Mouse (Mus musculus) liver, embryonic 15.5 days (tissue): Measurements from ENCODE around the gene Gm37240. TPM values are rescaled to one million over a fixed set of nuclear protein-coding genes. Genes with fewer than 3 reads are reported as not detected.

Experiments
- ATAC-seq: fragments of 200-750 bp; cut with Nextera tagmentation; 2 replicates; pipeline ENCODE4 v1.8.0; 2017; ENCODE audit warnings: moderate number of reproducible peaks, mild to moderate bottlenecking, moderate library complexity; ENCODE audit not compliant: insufficient read depth
- H3K27ac ChIP-seq: fragments of 300-500 bp; sonication (generic); replicated peaks from 2 replicates; pipeline ENCODE4 v1.5.1; 2015; ENCODE audit warnings: mild to moderate bottlenecking, inconsistent platforms
- H3K27me3 ChIP-seq: fragments of 300-500 bp; sonication (generic); 2 replicates; pipeline ENCODE4 v1.6.1; 2015; ENCODE audit warnings: mild to moderate bottlenecking, inconsistent platforms
- H3K36me3 ChIP-seq: fragments of 300-500 bp; sonication (generic); replicated peaks from 2 replicates; pipeline ENCODE4 v1.6.1; 2015; ENCODE audit warnings: moderate library complexity, mild to moderate bottlenecking, inconsistent platforms
- H3K4me1 ChIP-seq: fragments of 300-500 bp; sonication (generic); replicated peaks from 2 replicates; pipeline ENCODE4 v1.6.1; 2015; ENCODE audit warnings: inconsistent platforms
- H3K4me2 ChIP-seq: fragments of 300-500 bp; sonication (generic); 2 replicates; pipeline ENCODE4 v1.6.1; 2015; ENCODE audit warnings: moderate library complexity, mild to moderate bottlenecking, inconsistent platforms
- H3K4me3 ChIP-seq: fragments of 300-500 bp; sonication (generic); replicated peaks from 2 replicates; pipeline ENCODE4 v1.5.1; 2015; ENCODE audit warnings: mild to moderate bottlenecking, inconsistent platforms
- H3K9ac ChIP-seq: fragments of 300-500 bp; sonication (generic); 2 replicates; pipeline ENCODE4 v1.6.1; 2015; ENCODE audit warnings: moderate library complexity, mild to moderate bottlenecking, inconsistent platforms
- H3K9me3 ChIP-seq: fragments of 300-500 bp; sonication (generic); replicated peaks from 2 replicates; pipeline ENCODE4 v1.6.1; 2016; ENCODE audit warnings: inconsistent platforms
- WGBS: fragments of 180-500 bp; shearing (Covaris S2); methylation state at CpG from one replicate; pipeline ENCODE4 v1.1.7; 2015; ENCODE audit warnings: mixed read lengths; ENCODE audit not compliant: insufficient replicate concordance; 5-methylcytosine and 5-hydroxymethylcytosine counted together
- microRNA counts: library from miRNA; unstranded; fragments of <30 nt; microRNA quantifications from one replicate; lab custom pipeline; 2016
- microRNA-seq: library from miRNA; unstranded; fragments of <30 nt; microRNA quantifications from one replicate; pipeline ENCODE4, GENCODE M21; 2016
- polyA plus RNA-seq: library from polyadenylated mRNA; unstranded; fragments of >200 nt; fragmentation: Nextera tagmentation; extraction: Ambion mirVana; gene quantifications from 2 replicates; pipeline ENCODE4 v1.2.1, GENCODE M21; 2015

Gm37240 gene
- polyA plus RNA-seq, 1 experiment from 2014 or later, result 0.24 TPM

- WGBS, result 17% methylated on average over 6 of the region's 6 CpGs
- Histone ChIP-seq H3K27me3 (0 out of 2 replicates have a peak, but pooled peaks cover 3% of the 10 kb centered on the region), H3K4me3 (0 out of 2 replicates have a peak overlapping the region, but pooled peaks have one; percentile 3), H3K36me3 (peaks cover 84% of the 10 kb centered on the region), H3K4me1 (peaks cover 88% of the 10 kb centered on the region), H3K27ac (peak overlapping the region; percentile 76), H3K9me3 (no peaks in the 10 kb centered on the region), H3K4me2 (peak overlapping the region; percentile 94), H3K9ac (0 out of 2 replicates have a peak overlapping the region, but pooled peaks have one; percentile 23)
- ATAC-seq, result 0 out of 2 replicates have a peak, but pooled peaks have one; percentile 19
Observed at GRCm38 (mm10) chr3:84465822-84466500, 1421.4 kb downstream of the Gm37240 start.

DNA sequence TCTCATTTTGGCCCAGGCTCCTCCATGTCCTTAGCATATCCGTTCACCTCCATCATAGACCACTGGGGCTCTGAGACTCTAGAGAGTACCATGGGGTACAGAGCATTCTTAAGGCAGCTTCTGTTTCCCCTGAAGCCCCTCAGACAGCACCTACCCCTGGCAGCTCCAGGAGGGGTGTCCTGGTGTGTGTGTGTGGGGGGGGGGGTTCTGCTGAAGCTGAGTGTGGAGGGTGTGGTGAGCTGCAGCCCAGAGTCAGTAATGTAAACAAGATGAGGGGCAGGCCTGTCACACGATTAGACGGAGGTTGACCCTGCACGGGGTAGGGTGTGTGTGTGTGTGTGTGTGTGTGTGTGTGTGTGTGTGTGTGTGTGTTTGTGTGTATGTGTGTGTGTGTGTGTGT lies 1425.6 kb downstream of the Gm37240 start:
- peaks cover 82% of the 10 kb centered on the region for H3K4me1 ChIP-seq
- H3K9ac ChIP-seq, result peak overlapping the region; percentile 35
- no peak overlapping the region for H3K4me3 ChIP-seq
- H3K36me3 ChIP-seq, result peaks cover 83% of the 10 kb centered on the region
- peak overlapping the region; percentile 96 for H3K27ac ChIP-seq
- 35% methylated on average over 4 of the region's 4 CpGs for WGBS
- peak; percentile 70 for ATAC-seq
- H3K9me3 ChIP-seq, result no peaks in the 10 kb centered on the region
- peak overlapping the region; percentile 64 for H3K4me2 ChIP-seq
- no peaks in the 10 kb centered on the region for H3K27me3 ChIP-seq

DNA sequence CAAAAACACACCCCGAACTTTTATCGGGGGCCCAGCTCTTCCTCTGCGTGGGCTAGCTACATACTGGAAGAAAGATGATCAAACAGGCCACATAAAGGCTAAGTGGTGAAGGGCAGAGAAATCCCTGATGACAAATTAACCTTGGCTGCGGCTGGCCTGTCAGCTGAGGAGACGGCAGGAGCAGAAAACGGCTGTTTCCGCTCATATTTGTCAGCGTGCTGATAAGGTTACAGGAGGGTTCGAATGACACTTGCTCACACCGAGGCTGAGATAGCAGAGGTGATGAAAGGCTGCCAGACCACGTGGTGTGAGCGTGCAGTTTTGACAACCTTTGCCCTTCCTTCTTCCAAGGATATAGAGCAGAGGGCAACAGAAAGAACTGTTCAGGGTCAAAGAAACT lies 1426.4 kb downstream of the Gm37240 start:
- H3K4me3 ChIP-seq, result peak overlapping the region; percentile 30
- H3K27me3 ChIP-seq, result no peaks in the 10 kb centered on the region
- H3K9me3 ChIP-seq, result no peaks in the 10 kb centered on the region
- peaks cover 82% of the 10 kb centered on the region for H3K4me1 ChIP-seq
- peak; percentile 84 for ATAC-seq
- 2% methylated on average over 12 of the region's 12 CpGs for WGBS
- H3K36me3 ChIP-seq, result peaks cover 89% of the 10 kb centered on the region
- H3K9ac ChIP-seq, result peak overlapping the region; percentile 57
- H3K27ac ChIP-seq, result peak overlapping the region; percentile 96
- peak overlapping the region; percentile 64 for H3K4me2 ChIP-seq

GRCm38 (mm10) chr3:84460499-84460898 lies 1426.8 kb downstream of the Gm37240 start:
- Histone ChIP-seq H3K4me3 (peak overlapping the region; percentile 30), H3K36me3 (peaks cover 85% of the 10 kb centered on the region), H3K27me3 (no peaks in the 10 kb centered on the region), H3K27ac (peak overlapping the region; percentile 96), H3K9me3 (no peaks in the 10 kb centered on the region), H3K4me1 (peaks cover 80% of the 10 kb centered on the region), H3K9ac (peak overlapping the region; percentile 57), H3K4me2 (peak overlapping the region; percentile 64)
- WGBS, result 11% methylated on average over 3 of the region's 3 CpGs
- ATAC-seq, result no peak

DNA sequence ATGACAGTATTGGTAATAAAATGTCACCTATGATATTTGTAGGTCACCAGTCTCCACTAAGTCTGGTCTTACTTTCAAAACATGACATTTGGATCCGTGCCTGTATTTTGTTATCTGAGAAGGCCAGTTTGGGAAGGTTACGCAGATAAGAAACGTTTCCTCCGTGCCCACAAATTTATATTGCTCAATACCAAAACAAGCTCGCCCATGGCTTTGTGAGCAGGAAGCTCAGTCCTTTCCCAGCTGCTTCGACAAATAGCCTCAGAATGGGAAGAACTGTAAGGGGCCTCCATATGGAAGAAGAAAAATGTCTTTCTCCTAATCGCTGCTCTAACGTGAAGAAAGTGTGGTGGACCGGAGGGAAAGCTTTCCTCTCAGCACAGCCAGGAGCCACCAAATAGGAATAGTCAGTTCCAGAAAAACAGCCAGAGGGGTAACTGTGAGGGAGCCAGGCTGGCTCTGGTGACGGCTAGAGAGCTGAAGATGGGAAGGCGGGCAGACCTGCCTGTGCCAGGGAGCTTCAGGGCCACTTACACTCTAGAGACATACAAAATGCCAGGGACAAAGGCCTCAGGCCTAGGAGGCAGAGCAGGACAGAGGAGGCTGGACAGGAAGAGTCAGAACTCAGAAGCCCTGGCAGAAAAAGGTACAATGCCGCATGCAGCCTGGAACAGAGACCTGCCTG lies 1431.4 kb downstream of the Gm37240 start:
- ATAC-seq, result peak; percentile 85
- Histone ChIP-seq H3K27ac (peak overlapping the region; percentile 98), H3K36me3 (peaks cover 86% of the 10 kb centered on the region), H3K9me3 (no peaks in the 10 kb centered on the region), H3K4me2 (peak overlapping the region; percentile 63), H3K27me3 (no peaks in the 10 kb centered on the region), H3K4me3 (peak overlapping the region; percentile 40), H3K9ac (peak overlapping the region; percentile 51), H3K4me1 (peaks cover 66% of the 10 kb centered on the region)
- WGBS, result 13% methylated on average over 12 of the region's 12 CpGs

DNA sequence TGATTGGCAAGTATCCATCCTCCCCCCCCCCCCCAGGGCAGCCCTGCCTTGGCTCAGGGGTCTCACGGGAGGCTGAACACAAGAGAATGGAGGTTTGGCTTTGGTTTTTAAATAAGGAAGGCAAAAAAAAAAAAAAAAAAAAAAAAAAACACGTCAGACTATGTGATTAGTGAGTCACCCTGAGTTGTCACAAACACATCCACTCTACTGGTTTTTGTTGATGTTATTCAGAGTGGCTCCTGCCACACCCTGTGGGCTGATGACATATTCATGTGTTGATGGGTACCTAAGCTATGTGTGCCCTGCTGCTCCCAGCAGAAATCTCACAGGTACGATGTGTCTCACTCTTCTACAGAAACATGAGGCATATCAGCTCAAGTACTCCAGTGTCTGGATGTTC lies 1436.7 kb downstream of the Gm37240 start:
- H3K9ac ChIP-seq, result no peak overlapping the region
- no peak overlapping the region for H3K27ac ChIP-seq
- H3K4me3 ChIP-seq, result no peak overlapping the region
- H3K4me2 ChIP-seq, result no peak overlapping the region
- H3K36me3 ChIP-seq, result peaks cover 93% of the 10 kb centered on the region
- no peak for ATAC-seq
- peaks cover 24% of the 10 kb centered on the region for H3K27me3 ChIP-seq
- 66% methylated on average over 3 of the region's 3 CpGs for WGBS
- H3K9me3 ChIP-seq, result no peaks in the 10 kb centered on the region
- H3K4me1 ChIP-seq, result peaks cover 22% of the 10 kb centered on the region

DNA sequence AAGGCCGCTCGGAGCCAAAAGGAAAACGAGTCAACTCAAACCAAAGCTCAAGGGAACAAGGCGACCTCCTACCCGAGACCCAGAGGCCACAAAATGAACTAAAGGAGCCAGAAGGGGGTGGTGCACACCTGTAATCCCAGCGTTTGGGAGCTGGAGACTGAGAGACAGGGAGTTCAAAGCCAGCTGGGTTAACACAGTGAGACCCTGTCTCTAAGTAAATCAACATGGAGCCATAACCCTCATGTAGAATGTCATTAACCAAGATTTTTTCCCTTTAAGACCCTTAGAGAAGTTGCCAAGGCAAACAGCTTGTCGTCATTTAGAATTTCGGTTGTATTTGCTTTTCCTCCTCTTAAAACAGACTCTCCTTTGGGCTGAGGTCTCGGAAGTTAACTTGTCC lies 1438.3 kb downstream of the Gm37240 start:
- Histone ChIP-seq H3K4me1 (peaks cover 11% of the 10 kb centered on the region), H3K36me3 (peaks cover 99% of the 10 kb centered on the region), H3K4me2 (no peak overlapping the region), H3K27ac (no peak overlapping the region), H3K9ac (no peak overlapping the region), H3K9me3 (no peaks in the 10 kb centered on the region), H3K4me3 (no peak overlapping the region), H3K27me3 (peaks cover 40% of the 10 kb centered on the region)
- 82% methylated on average over 9 of the region's 9 CpGs for WGBS
- ATAC-seq, result no peak

GRCm38 (mm10) chr3:84447803-84448202 lies 1439.5 kb downstream of the Gm37240 start:
- peaks cover 99% of the 10 kb centered on the region for H3K36me3 ChIP-seq
- ATAC-seq, result no peak
- no peaks in the 10 kb centered on the region for H3K9me3 ChIP-seq
- H3K4me3 ChIP-seq, result no peak overlapping the region
- no peak overlapping the region for H3K9ac ChIP-seq
- peaks cover 13% of the 10 kb centered on the region; the same call in 1 of the 2 replicates for H3K4me1 ChIP-seq
- WGBS, result 83% methylated on average over 5 of the region's 5 CpGs
- H3K27ac ChIP-seq, result no peak overlapping the region
- H3K4me2 ChIP-seq, result no peak overlapping the region
- H3K27me3 ChIP-seq, result peaks cover 48% of the 10 kb centered on the region

MicroRNAs within 50 kb of the gene (microRNA counts, 519-probe panel; counts per million panel counts)
- not detected for microRNA mmu-miR-466k (lab: Ali Mortazavi, UCI)

Small RNA genes lying within 50 kb of the gene (microRNA-seq; reads per million reads assigned to microRNA genes)
- not detected for gene Mir466k

Other genes starting within 250 kb of the Gm37240 start
- 0.28 and 0.30 TPM in 2 replicates for gene Fam160a1, start 70.2 kb downstream of the Gm37240 start, polyA plus RNA-seq
- 0.15 and 0.28 TPM in 2 replicates for gene Glt28d2, start within 50 bp of the Gm37240 start, polyA plus RNA-seq
- gene Sh3d19, start 83.6 kb upstream of the Gm37240 start, polyA plus RNA-seq, result 7.0 and 10.7 TPM in 2 replicates
- not detected in 2 replicates for gene Prss48, start 115.0 kb upstream of the Gm37240 start, polyA plus RNA-seq